Mouse (Mus musculus) C2C12 (cell line): ENCODE measurements around the gene Hoxa4.

ENCODE experiments used
- CTCF ChIP-seq: IDR thresholded peaks from one replicate; pipeline ENCODE4 v1.5.1; 2011; ENCODE audit not compliant: control insufficient read depth, insufficient read depth, insufficient read length
- MAX ChIP-seq: IDR thresholded peaks from one replicate; pipeline ENCODE4 v1.6.1; 2011; ENCODE audit warnings: mild to moderate bottlenecking, control low read depth
- USF1 ChIP-seq: IDR thresholded peaks from one replicate; pipeline ENCODE4 v1.6.1; 2011; ENCODE audit warnings: low read depth, mild to moderate bottlenecking, control low read depth, moderate library complexity

- TF ChIP-seq CTCF (no peak), MAX (no peak), USF1 (no peak)
Measured at GRCm38 (mm10) chr6:52214271-52214670, 22.7 kb upstream of the Hoxa4 start.
